Mouse (Mus musculus) cerebellum, adult 8-10 months (tissue): ENCODE results near the gene Mrgprh.

ENCODE experiments used
- DNase-seq: peaks from one replicate; pipeline ENCODE4 v3.0.0; 2022

Mrgprh gene

GRCm38 (mm10) chr17:12921073-12921472, 45.2 kb downstream of the Mrgprh start:
- DNase-seq: no peak

GRCm38 (mm10) chr17:12925001-12925400, 49.2 kb downstream of the Mrgprh start:
- no peak for DNase-seq

GRCm38 (mm10) chr17:12925703-12926180, 49.9 kb downstream of the Mrgprh start:
- DNase-seq: no peak
